Mouse (Mus musculus): ENCODE results near the gene Ncl.

DNA sequence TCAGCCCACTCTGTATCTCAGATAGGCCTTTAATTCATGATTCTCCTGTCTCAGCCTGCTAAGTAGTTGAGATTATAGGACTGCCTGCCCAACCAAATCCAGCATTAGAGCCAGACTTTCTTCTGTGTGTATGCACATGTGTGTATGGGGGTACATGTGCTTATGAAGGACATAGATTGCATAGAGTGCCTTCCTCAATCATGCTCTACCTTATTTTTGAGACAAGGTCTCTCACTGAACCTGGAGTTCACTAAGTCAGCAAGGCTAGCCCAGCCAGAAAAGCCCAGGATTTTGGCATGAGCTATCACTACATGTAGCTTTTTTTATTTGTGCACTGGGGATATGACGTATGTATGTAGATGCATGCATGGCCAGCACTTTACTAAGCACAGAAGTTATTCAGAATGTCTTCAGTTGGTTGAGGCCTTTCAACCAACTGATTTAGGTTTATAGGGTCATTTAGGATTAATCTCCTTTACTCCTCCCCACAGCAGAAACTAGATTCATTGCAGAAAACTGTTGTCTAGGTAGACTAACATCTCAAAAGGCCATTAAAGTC lies 16.0 kb downstream of the Ncl start:
- no peak for TF ChIP-seq CTCF (IDR thresholded peaks at IDR 0.05; ENCODE audit: control insufficient read depth, insufficient read depth, insufficient read length)
- no peak for TF ChIP-seq USF1 (IDR thresholded peaks at IDR 0.05; ENCODE audit: low read depth)
- TF ChIP-seq MYOG (IDR thresholded peaks at IDR 0.05; ENCODE audit: control insufficient read depth, extremely low read depth, insufficient read length): no peak
- no peak for TF ChIP-seq MAX (IDR thresholded peaks at IDR 0.05)
- no peak for TF ChIP-seq MYOD1 (IDR thresholded peaks at IDR 0.05; ENCODE audit: control insufficient read depth, insufficient read length, low read depth)
